Mouse (Mus musculus) embryonic facial prominence, embryonic 14.5 days (tissue): ENCODE results near the gene Kif28. TPM values are rescaled to one million over a fixed set of nuclear protein-coding genes. Genes with fewer than 3 reads are reported as not detected.

Source experiments
- ATAC-seq: fragments of 200-750 bp; cut with Nextera tagmentation; 2 replicates; pipeline ENCODE4 v1.8.0; 2017; ENCODE audit warnings: low read depth, moderate number of reproducible peaks, moderate TSS enrichment
- DNase-seq: peaks from one replicate; pipeline ENCODE4 v3.0.0-alpha.2; 2015; ENCODE audit warnings: low spot score
- H3K27ac ChIP-seq: fragments of 300-500 bp; sonication (generic); replicated peaks from 2 replicates; pipeline ENCODE4 v1.5.1; 2014; ENCODE audit warnings: low read depth, mild to moderate bottlenecking, low read length, moderate library complexity
- H3K27me3 ChIP-seq: fragments of 300-500 bp; sonication (generic); replicated peaks from 2 replicates; pipeline ENCODE4 v1.6.1; 2014; ENCODE audit warnings: low read length; ENCODE audit not compliant: control insufficient read depth, insufficient read depth
- H3K36me3 ChIP-seq: fragments of 300-500 bp; sonication (generic); 2 replicates; pipeline ENCODE4 v1.6.1; 2014; ENCODE audit warnings: low read length, mixed read lengths; ENCODE audit not compliant: control insufficient read depth, insufficient read depth
- H3K4me1 ChIP-seq: fragments of 300-500 bp; sonication (generic); 2 replicates; pipeline ENCODE4 v1.6.1; 2014; ENCODE audit warnings: antibody characterized with exemption, low read length; ENCODE audit not compliant: control insufficient read depth, insufficient read depth
- H3K4me2 ChIP-seq: fragments of 300-500 bp; sonication (generic); 2 replicates; pipeline ENCODE4 v1.6.1; 2014; ENCODE audit warnings: low read depth, mild to moderate bottlenecking, low read length, moderate library complexity, mixed read lengths
- H3K4me3 ChIP-seq: fragments of 300-500 bp; sonication (generic); 2 replicates; pipeline ENCODE4 v1.5.1; 2014; ENCODE audit warnings: low read depth, mild to moderate bottlenecking, low read length
- H3K9ac ChIP-seq: fragments of 300-500 bp; sonication (generic); 2 replicates; pipeline ENCODE4 v1.6.1; 2014; ENCODE audit warnings: low read depth, mild to moderate bottlenecking, low read length, moderate library complexity, mixed read lengths
- H3K9me3 ChIP-seq: fragments of 300-500 bp; sonication (generic); 2 replicates; pipeline ENCODE4 v1.6.1; 2016; ENCODE audit warnings: low read length; ENCODE audit not compliant: control insufficient read depth
- WGBS: fragments of 180-500 bp; shearing (Covaris S2); extraction: QIAGEN DNeasy Blood & Tissue Kit; methylation state at CpG from one replicate; pipeline ENCODE4 v1.1.7; 2014; 5-methylcytosine and 5-hydroxymethylcytosine counted together
- polyA plus RNA-seq: library from polyadenylated mRNA; unstranded; fragments of >200 nt; fragmentation: Nextera tagmentation; extraction: Ambion mirVana; gene quantifications from 2 replicates; pipeline ENCODE4 v1.2.1, GENCODE M21; 2014

Kif28 gene
- 0.12 and 0.17 TPM in 2 replicates for polyA plus RNA-seq

DNA sequence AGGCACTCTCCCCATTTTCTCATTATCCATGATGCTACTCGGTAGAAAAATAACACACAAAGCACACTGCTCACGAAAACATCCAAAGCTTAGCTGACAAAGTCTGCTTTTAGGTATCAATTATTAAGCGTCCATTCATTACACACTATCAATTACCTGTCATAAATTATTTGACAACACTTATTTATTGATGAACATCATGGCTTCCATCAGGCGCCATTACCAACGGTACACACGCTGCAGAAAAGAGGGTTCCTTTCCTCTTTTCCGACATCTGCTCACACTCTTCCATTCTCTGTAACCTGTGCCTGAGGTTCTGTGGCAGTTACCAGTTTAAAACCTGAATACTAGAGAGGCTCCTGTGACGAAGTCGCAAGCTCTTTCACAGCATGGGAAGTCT lies at the start of gene Kif28:
Kif28 (minus strand) TSS at position 101 of the 400 bp plus-strand sequence.
- no peaks in the 10 kb centered on the region for H3K27me3 ChIP-seq
- no peak within 1 kb of the TSS for H3K4me2 ChIP-seq
- H3K4me3 ChIP-seq = no peak within 1 kb of the TSS
- no peaks in the 10 kb centered on the region for H3K4me1 ChIP-seq
- DNase-seq = no peak
- H3K36me3 ChIP-seq = peaks cover 62% of the 10 kb centered on the region
- no peak within 1 kb of the TSS for H3K9ac ChIP-seq
- ATAC-seq = no peak
- 93% methylated on average over 9 of the region's 9 CpGs for WGBS
- no peaks in the 10 kb centered on the region for H3K9me3 ChIP-seq
- H3K27ac ChIP-seq = no peak within 1 kb of the TSS

DNA sequence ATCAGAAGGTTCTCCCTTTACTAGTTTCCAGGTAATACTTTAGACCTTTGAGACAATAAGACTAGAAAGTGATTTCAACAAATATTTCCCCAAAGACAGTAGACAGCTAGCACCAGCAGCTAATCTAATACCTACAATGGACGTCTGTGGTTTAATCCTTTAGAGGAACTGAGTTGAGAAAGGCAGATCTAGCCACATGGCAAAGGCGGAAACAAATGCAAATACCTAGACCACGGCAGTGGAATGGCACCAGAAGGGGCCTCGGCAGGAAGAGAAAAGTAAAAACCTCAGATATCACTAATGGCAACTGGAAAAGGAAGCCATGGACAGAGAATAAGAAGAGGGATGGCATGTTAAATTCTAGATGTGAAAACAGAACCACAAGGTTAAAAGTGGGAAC lies 42.2 kb upstream of the Kif28 start:
- H3K4me2 ChIP-seq = no peak overlapping the region
- H3K27me3 ChIP-seq = no peaks in the 10 kb centered on the region
- DNase-seq (no peak), ATAC-seq (no peak)
- H3K27ac ChIP-seq = no peak overlapping the region
- H3K4me3 ChIP-seq = no peak overlapping the region
- H3K9ac ChIP-seq = no peak overlapping the region
- H3K36me3 ChIP-seq = peaks cover 88% of the 10 kb centered on the region
- 79% methylated on average over 4 of the region's 4 CpGs for WGBS
- no peaks in the 10 kb centered on the region for H3K9me3 ChIP-seq
- H3K4me1 ChIP-seq = no peaks in the 10 kb centered on the region

DNA sequence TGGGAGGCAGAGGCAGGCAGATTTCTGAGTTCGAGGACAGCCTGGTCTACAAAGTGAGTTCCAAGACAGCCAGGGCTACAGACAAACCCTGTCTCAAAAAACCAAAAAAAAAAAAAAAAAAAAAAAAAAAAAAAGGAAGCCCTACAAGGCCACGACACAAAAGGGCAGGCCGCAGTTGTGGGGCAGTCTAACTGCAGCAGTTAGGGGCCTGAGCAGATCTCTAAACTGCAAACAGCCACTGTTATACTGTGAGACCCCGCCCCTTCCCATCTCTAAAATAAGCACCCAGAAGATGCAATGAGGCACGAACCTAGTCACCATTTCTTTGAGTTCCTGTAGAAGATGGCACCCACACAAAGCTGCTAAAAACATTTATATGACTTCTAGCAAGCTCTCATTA lies 40.4 kb upstream of the Kif28 start:
- Histone ChIP-seq H3K27ac (no peak overlapping the region), H3K4me2 (no peak overlapping the region), H3K9ac (no peak overlapping the region), H3K27me3 (no peaks in the 10 kb centered on the region), H3K9me3 (no peaks in the 10 kb centered on the region), H3K36me3 (peaks cover 90% of the 10 kb centered on the region), H3K4me1 (no peaks in the 10 kb centered on the region), H3K4me3 (no peak overlapping the region)
- 85% methylated on average over 5 of the region's 5 CpGs for WGBS
- ATAC-seq (no peak), DNase-seq (no peak)

DNA sequence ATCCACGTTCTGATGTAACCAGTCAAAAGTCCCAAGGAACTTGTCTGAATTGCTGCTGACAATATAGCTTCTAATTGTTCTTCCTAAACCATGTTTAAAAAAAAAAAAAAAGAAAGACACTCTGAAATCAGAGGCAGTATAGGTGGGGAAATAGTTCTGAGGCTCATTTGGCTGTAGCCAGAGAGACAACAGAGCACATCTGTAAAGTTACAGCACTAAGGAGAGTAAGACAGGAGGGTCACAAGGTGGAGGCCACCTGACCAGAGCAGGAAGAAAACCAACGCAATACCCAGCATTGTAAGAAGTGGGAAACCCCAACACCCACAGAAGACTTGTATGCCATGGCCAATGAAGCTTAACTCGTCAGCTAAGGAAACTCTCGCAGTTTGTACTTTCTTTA lies 39.0 kb upstream of the Kif28 start:
- H3K4me2 ChIP-seq = no peak overlapping the region
- H3K4me3 ChIP-seq = no peak overlapping the region
- H3K4me1 ChIP-seq = no peaks in the 10 kb centered on the region
- DNase-seq (no peak), ATAC-seq (no peak)
- H3K27me3 ChIP-seq = no peaks in the 10 kb centered on the region
- 89% methylated on average over 4 of the region's 4 CpGs for WGBS
- H3K9ac ChIP-seq = no peak overlapping the region
- peaks cover 90% of the 10 kb centered on the region for H3K36me3 ChIP-seq
- no peak overlapping the region for H3K27ac ChIP-seq
- no peaks in the 10 kb centered on the region for H3K9me3 ChIP-seq

DNA sequence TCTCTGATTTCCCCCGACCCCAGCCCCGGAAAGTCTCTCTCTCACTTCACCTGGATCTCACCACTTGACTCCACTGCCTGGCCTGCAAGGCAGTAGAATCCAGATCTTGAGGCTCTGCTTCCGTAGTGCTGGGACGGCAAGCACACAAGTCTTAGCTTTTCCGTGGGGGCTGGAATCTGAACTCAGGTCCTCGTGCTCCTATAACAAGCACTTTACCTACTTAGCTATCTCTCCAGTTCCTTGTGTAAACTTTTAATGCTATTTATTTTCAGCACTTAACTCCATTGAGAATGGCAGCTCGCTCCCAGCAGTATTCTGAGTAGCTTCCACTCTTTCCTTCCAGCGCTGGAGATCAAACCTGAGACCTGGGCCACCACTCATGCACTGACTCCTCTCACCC lies 31.8 kb upstream of the Kif28 start:
- Histone ChIP-seq H3K4me2 (no peak overlapping the region), H3K9ac (no peak overlapping the region), H3K36me3 (peaks cover 94% of the 10 kb centered on the region), H3K27me3 (no peaks in the 10 kb centered on the region), H3K9me3 (no peaks in the 10 kb centered on the region), H3K4me1 (no peaks in the 10 kb centered on the region), H3K27ac (no peak overlapping the region), H3K4me3 (no peak overlapping the region)
- DNase-seq (no peak), ATAC-seq (no peak)
- WGBS = 93% methylated on average over 8 of the region's 8 CpGs

DNA sequence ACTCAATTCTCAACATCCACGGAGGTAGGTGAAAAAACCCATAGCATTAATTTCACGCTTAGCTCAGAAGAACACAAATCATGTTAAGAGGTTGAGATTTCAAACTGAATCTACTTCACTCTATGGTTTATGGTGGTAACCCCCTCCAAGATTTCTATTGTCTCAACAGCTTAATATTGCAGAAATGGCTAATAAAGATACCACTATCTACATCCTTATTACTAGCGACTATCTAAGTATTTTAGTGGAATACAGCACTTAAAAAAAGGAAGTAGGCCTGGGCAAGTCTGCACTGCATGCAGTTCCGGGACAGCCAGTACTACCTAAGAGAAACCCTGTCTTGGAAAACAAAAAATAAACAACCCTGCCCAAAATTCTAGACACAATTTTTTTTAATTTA lies 15.5 kb upstream of the Kif28 start:
- WGBS = 96% methylated on average over 4 of the region's 4 CpGs
- no peak for DNase-seq
- H3K36me3 ChIP-seq = peaks cover 90% of the 10 kb centered on the region

DNA sequence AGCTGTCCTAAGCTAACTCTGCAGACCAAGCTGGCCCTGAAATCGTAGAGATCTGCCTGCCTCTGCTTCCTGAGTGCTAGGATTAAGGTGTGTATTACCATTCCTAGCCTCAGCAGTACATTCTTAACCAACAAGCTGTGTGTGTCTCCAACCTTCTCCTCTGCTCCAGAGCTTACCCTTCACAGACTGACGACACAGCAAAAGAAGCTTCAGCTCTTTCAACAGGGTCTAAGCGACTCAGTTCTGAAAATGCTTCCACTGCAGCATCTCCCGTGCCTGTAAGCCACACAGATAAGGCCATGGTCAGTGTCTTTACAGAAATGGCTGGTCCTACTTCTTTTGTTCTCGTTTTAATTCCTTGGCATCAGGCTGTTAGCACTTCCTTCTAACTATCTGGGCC lies 15.0 kb upstream of the Kif28 start:
- 94% methylated on average over 5 of the region's 5 CpGs for WGBS

More for the DNA sequence above, 15.5 kb upstream of the Kif28 start:
- no peaks in the 10 kb centered on the region for H3K9me3 ChIP-seq
- no peak overlapping the region for H3K27ac ChIP-seq
- no peak for ATAC-seq
- no peak overlapping the region for H3K4me3 ChIP-seq
- no peak overlapping the region for H3K9ac ChIP-seq
- no peaks in the 10 kb centered on the region for H3K4me1 ChIP-seq
- H3K27me3 ChIP-seq = no peaks in the 10 kb centered on the region
- H3K4me2 ChIP-seq = no peak overlapping the region

DNA sequence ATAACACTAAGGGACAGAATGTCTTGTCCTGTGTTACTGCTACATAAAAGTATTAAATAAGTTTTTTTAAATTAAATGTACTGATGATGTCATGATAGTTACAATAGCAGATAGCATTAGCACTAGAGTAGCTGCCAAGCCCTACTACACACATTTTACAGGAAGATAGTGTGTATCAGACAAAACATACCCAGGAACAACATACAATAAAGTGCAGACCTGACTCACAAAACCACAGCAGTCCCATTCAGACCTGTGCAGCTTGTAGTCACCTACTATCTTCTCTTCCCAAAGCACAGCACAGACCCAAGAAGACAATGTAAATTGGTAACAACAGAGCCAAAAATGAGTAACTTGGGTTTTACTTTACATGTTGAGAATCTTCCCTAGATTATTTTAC lies 11.4 kb upstream of the Kif28 start:
- H3K4me3 ChIP-seq = no peak overlapping the region
- no peaks in the 10 kb centered on the region for H3K4me1 ChIP-seq
- no peak overlapping the region for H3K4me2 ChIP-seq
- H3K27me3 ChIP-seq = no peaks in the 10 kb centered on the region
- DNase-seq (no peak), ATAC-seq (no peak)
- no peaks in the 10 kb centered on the region for H3K9me3 ChIP-seq
- peaks cover 87% of the 10 kb centered on the region for H3K36me3 ChIP-seq
- H3K27ac ChIP-seq = no peak overlapping the region
- H3K9ac ChIP-seq = no peak overlapping the region

More for the DNA sequence above, 15.0 kb upstream of the Kif28 start:
- no peaks in the 10 kb centered on the region for H3K27me3 ChIP-seq
- no peak overlapping the region for H3K27ac ChIP-seq
- H3K36me3 ChIP-seq = peaks cover 90% of the 10 kb centered on the region
- DNase-seq (no peak), ATAC-seq (no peak)
- no peak overlapping the region for H3K4me3 ChIP-seq
- H3K9ac ChIP-seq = no peak overlapping the region
- H3K4me1 ChIP-seq = no peaks in the 10 kb centered on the region
- no peaks in the 10 kb centered on the region for H3K9me3 ChIP-seq
- H3K4me2 ChIP-seq = no peak overlapping the region

DNA sequence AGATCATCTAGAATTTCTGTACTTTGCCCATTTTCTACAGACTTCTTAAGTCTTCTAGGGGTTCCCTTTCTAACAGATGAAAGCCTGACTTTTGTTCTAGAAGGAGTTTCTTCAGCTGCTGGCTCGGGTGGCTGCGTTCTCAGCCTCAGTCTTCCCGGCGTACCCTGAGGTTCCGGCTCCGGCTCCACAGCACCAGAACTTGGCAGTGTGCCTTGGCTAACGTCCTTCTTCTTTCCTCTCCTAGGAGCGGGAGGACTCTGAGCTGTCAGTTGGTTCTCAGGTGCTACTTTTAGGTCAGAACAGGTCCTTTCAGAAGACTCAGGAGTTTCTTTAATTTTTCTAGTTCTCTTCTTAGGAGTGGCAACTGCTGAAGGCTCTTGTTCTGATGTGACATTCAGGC lies 7.9 kb upstream of the Kif28 start:
- Histone ChIP-seq H3K4me1 (no peaks in the 10 kb centered on the region), H3K4me3 (no peak overlapping the region), H3K27ac (no peak overlapping the region), H3K27me3 (no peaks in the 10 kb centered on the region), H3K4me2 (no peak overlapping the region), H3K9me3 (no peaks in the 10 kb centered on the region), H3K36me3 (peaks cover 90% of the 10 kb centered on the region), H3K9ac (no peak overlapping the region)
- WGBS = 95% methylated on average over 8 of the region's 8 CpGs
- ATAC-seq (no peak), DNase-seq (no peak)
